Comparison of ENCODE assay signal across 16 mouse cellular contexts in genomic region chr10:115505155-115505554, GRCm38 (mm10).
"Had no signal": no experiment of that assay in that cellular context is flagged by ENCODE, and none has a peak within 500 bp of the region (broad histone marks: within the 10 kb centered on the region; RNA-seq: fewer than 3 reads in every experiment).

No protein-coding gene starts in this region.

- ATAC-seq: liver, postnatal 0 days; midbrain, embryonic 15.5 days had no signal

- H3K27ac ChIP-seq: kidney, postnatal 0 days; layer of hippocampus, adult 2 months; limb, embryonic 12.5 days; liver, embryonic 13.5 days; midbrain, embryonic 10.5 days; midbrain, embryonic 15.5 days; neural tube, embryonic 13.5 days had no signal

- H3K4me1 ChIP-seq: limb, embryonic 12.5 days; liver, embryonic 13.5 days; midbrain, embryonic 10.5 days; midbrain, embryonic 15.5 days; neural tube, embryonic 13.5 days had no signal

- H3K36me3 ChIP-seq: limb, embryonic 12.5 days; liver, embryonic 13.5 days; midbrain, embryonic 10.5 days; midbrain, embryonic 15.5 days; neural tube, embryonic 13.5 days had no signal

- H3K9me3 ChIP-seq: limb, embryonic 12.5 days; liver, embryonic 13.5 days; midbrain, embryonic 10.5 days; midbrain, embryonic 15.5 days; neural tube, embryonic 13.5 days had no signal

- H3K27me3 ChIP-seq: limb, embryonic 12.5 days; liver, embryonic 13.5 days; midbrain, embryonic 15.5 days; neural tube, embryonic 13.5 days had no signal

- DNase-seq: kidney, adult 11 months; kidney, adult 9 months; kidney, postnatal 4 days; liver; liver, embryonic 13.5 days; liver, postnatal 0 days; lung, postnatal 36 days; right cerebral cortex, adult 18-20 months; spleen, adult 18-20 months; thymus, postnatal 4 days had no signal

- H3K9ac ChIP-seq: limb, embryonic 12.5 days; liver, embryonic 13.5 days; liver, postnatal 0 days; midbrain, embryonic 15.5 days; neural tube, embryonic 13.5 days had no signal

- H3K4me3 ChIP-seq: layer of hippocampus, adult 2 months; limb, embryonic 12.5 days; liver, embryonic 13.5 days; midbrain, embryonic 10.5 days; midbrain, embryonic 15.5 days; neural tube, embryonic 13.5 days had no signal

- H3K4me2 ChIP-seq: limb, embryonic 12.5 days; liver, embryonic 13.5 days; midbrain, embryonic 15.5 days; neural tube, embryonic 13.5 days had no signal
